Mouse (Mus musculus) hematopoietic stem cell, adult 5-6 weeks (primary cell): ENCODE results near the gene Pogk. TPM values are rescaled to one million over a fixed set of nuclear protein-coding genes. Genes with fewer than 3 reads are reported as not detected.
A peak's percentile ranks its signal among the peaks of the same experiment; 100 is the strongest.

Source experiments
- ATAC-seq, 2 experiments: fragments of 125-278 bp in 1 of 2; replicated peaks in 1 of 2; 2 replicates each; pipeline ENCODE4 v1.8.0; 2016 to 2017; ENCODE audit warnings: inconsistent platforms in 2 of 2, mild to moderate bottlenecking in 2 of 2, moderate number of reproducible peaks in 2 of 2, low read depth in 1 of 2, moderate TSS enrichment in 1 of 2; ENCODE audit not compliant: low FRiP score in 2 of 2, poor library complexity in 2 of 2, severe bottlenecking in 2 of 2, insufficient read depth in 1 of 2, low TSS enrichment in 1 of 2
- total RNA-seq: library from RNA; stranded (forward); fragments of 172-1452, 232-1000 nt; gene quantifications from 2 replicates; pipeline ENCODE4 v1.2.3, GENCODE M21; 2017

Gene Pogk
- total RNA-seq, 1 experiment from 2014 or later, result 17.9 TPM

DNA sequence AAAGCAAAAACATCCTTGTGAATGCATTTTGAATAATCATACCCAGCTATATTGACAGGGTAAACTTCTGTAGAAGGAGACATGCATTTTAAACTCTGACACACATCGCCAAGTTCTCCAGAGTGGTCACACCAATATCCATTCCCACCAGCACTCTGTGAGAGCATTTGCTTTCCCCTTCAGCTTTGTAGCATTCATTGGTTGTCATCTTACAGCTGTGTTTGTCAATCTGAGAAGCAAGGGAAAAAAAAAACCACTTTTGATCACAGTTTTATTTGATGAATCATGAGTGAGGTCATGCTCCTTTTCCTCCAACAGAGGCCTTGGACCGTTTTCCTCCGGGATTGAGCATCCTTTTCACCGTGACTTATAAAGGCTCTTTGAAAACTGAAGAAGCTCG, 66.1 kb downstream of the Pogk start:
- ATAC-seq, result no peak

DNA sequence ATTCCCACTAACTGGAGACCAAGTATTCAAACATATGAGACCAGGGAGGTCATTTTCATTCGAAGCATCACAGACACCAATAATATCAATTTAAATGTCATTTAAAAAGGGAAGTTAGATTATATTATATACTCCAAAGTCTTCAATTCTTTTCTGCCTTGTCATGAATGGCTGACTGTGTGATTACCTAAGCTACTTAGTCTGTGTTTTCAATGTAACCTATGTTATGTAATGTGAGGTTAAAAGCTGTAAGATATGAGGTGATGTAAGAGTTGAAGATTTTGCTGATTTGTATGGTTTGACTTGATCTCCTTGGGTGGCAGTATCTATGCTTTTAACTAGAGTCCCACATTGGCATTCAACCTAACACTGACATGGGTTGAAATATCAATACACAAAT, 67.1 kb downstream of the Pogk start:
- peak; percentile 4 to 8; a peak in 1 of 4 replicates for ATAC-seq

DNA sequence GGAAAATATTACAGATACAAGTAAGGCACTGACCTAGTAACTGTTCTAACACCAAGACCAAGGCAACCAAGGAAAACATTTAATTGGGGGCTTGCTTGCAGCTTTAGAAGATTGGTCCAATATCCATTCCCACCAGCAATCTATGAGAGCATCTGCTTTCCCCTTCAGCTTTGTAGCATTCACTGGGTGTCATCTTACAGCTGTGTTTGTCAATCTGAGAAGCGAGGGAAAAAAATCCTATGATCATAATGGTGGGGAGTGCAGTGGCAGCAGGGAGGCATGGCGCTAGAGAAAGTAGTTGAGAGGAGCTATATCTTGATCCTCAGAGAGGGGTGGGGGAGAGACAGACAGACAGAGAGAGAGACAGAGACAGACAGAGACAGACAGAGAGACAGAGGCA, 67.6 kb downstream of the Pogk start:
- no peak for ATAC-seq

DNA sequence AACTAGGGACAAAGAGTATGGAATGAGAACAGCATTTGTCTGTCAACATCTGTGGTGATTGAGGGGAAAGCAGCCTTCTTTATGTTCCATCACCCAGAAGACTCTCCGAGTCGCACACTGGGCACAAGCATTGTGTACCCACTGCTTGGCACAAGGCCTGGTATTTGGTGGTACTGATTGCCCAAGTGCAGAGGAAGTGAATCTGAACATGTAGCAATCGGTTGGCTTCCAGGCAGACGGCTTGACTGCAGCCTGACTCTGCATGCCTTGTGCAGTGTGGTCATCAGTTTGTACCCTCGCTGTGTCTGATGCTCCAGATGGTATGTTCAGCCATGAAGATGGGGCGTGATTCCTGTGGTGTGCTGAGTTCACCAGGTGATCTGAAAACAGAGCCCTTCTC, 70.6 kb downstream of the Pogk start:
- peak; percentile 71 to 86 for ATAC-seq

Other genes with a start within 250 kb of the Pogk start
- gene Mael, start 171.1 kb downstream of the Pogk start, total RNA-seq, result not detected in 2 replicates
- gene Ildr2, start 155.7 kb downstream of the Pogk start, total RNA-seq, result not detected in 2 replicates
- 39.3 and 43.5 TPM in 2 replicates for gene Tada1, start 30.8 kb downstream of the Pogk start, total RNA-seq
- gene Gm4846, start 87.7 kb upstream of the Pogk start, total RNA-seq, result not detected in 2 replicates
- gene Gm4847, start 237.8 kb upstream of the Pogk start, total RNA-seq, result not detected in 2 replicates